Mouse (Mus musculus) liver, embryonic 16.5 days (tissue): Measurements from ENCODE around the gene Hist1h2ad. TPM values are rescaled to one million over a fixed set of nuclear protein-coding genes. Genes with fewer than 3 reads are reported as not detected.
A peak's percentile ranks its signal among the peaks of the same experiment; 100 is the strongest.
"Not testable (repeated sequence)": the region's sequence is repeated elsewhere in the genome, so short reads cannot be mapped to it uniquely, and the experiment has no call there.

Source experiments
- ATAC-seq: fragments of 200-750 bp; cut with Nextera tagmentation; 2 replicates; pipeline ENCODE4 v1.8.0; 2017; ENCODE audit warnings: low read depth, mild to moderate bottlenecking, moderate number of reproducible peaks, moderate library complexity
- H3K27ac ChIP-seq: fragments of 300-500 bp; sonication (generic); 2 replicates; pipeline ENCODE4 v1.5.1; 2014; ENCODE audit warnings: mild to moderate bottlenecking, low read length
- H3K27me3 ChIP-seq: fragments of 300-500 bp; sonication (generic); 2 replicates; pipeline ENCODE4 v1.6.1; 2014; ENCODE audit warnings: low read depth, low read length, mixed read lengths; ENCODE audit not compliant: control insufficient read depth, insufficient read depth
- H3K36me3 ChIP-seq: fragments of 300-500 bp; sonication (generic); 2 replicates; pipeline ENCODE4 v1.6.1; 2014; ENCODE audit warnings: mild to moderate bottlenecking; ENCODE audit not compliant: control insufficient read depth, insufficient read depth
- H3K4me1 ChIP-seq: fragments of 300-500 bp; sonication (generic); 2 replicates; pipeline ENCODE4 v1.6.1; 2014; ENCODE audit warnings: low read depth, low read length, mixed read lengths; ENCODE audit not compliant: control insufficient read depth
- H3K4me2 ChIP-seq: fragments of 300-500 bp; sonication (generic); 2 replicates; pipeline ENCODE4 v1.6.1; 2014; ENCODE audit warnings: low read depth, low read length, mixed read lengths
- H3K4me3 ChIP-seq: fragments of 300-500 bp; sonication (generic); 2 replicates; pipeline ENCODE4 v1.5.1; 2014; ENCODE audit warnings: low read depth, mild to moderate bottlenecking, low read length
- H3K9ac ChIP-seq: fragments of 300-500 bp; sonication (generic); 2 replicates; pipeline ENCODE4 v1.6.1; 2014; ENCODE audit warnings: low read depth, low read length
- H3K9me3 ChIP-seq: fragments of 300-500 bp; sonication (generic); replicated peaks from 2 replicates; pipeline ENCODE4 v1.6.1; 2016; ENCODE audit warnings: low read length; ENCODE audit not compliant: control insufficient read depth
- WGBS: fragments of 180-500 bp; shearing (Covaris S2); extraction: QIAGEN DNeasy Blood & Tissue Kit; methylation state at CpG from one replicate; pipeline ENCODE4 v1.1.7; 2014; ENCODE audit not compliant: insufficient replicate concordance; 5-methylcytosine and 5-hydroxymethylcytosine counted together
- polyA plus RNA-seq: library from polyadenylated mRNA; unstranded; fragments of >200 nt; fragmentation: Nextera tagmentation; extraction: Ambion mirVana; gene quantifications from 2 replicates; pipeline ENCODE4 v1.2.1, GENCODE M21; 2015

Gene Hist1h2ad
- polyA plus RNA-seq, 1 experiment from 2014 or later = 3.8 TPM

DNA sequence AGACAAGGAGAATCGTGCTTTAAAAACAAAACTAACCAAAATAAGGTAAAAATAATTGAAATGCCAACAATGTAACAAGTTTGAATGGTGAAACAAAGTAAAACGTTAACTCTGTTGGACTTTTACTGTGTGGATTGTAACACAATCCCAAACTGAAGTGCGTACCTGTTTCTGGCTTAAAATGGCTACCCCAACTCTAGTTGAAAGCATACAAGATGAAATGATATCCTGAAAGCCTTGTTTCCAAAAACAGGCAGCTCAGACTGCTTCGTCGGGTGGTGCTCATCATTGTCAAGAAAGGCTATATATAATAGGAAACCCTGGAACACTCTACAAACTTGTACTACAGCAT, 12.7 kb upstream of the Hist1h2ad start:
- H3K27me3 ChIP-seq, ATAC-seq, H3K9ac ChIP-seq, H3K9me3 ChIP-seq, H3K36me3 ChIP-seq: not testable (repeated sequence)
- Histone ChIP-seq H3K4me3 (peak overlapping the region; percentile 60), H3K27ac (peak overlapping the region; percentile 98), H3K4me2 (peak overlapping the region; percentile 81), H3K4me1 (peaks cover 30% of the 10 kb centered on the region)
- 0% methylated on average over 2 of the region's 5 CpGs for WGBS

DNA sequence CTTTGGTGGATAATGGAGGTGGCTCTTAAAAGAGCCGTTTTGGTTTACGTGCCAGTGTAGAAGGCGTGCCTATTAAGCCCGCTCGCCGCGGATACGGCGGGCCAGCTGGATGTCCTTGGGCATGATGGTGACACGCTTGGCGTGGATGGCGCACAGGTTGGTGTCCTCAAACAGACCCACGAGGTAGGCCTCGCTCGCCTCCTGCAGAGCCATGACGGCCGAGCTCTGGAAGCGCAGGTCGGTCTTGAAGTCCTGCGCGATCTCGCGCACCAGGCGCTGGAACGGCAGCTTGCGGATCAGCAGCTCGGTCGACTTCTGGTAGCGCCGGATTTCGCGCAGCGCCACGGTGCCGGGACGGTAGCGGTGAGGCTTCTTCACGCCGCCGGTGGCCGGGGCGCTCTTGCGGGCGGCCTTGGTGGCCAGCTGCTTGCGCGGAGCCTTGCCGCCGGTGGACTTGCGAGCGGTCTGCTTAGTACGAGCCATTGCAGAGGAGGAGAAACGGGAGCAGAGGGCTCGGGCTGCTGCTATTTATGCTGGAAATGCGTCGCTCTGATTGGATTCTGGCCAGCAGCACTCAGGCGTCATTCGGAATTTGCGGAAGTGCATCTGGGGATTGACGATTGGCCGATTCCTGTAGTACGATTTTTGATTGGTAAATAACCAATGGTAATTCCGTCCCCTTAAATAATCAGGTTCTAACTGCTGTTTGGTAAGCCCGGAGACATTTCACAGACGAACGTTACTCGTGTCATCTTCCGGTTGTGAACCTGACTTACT, 12.1 kb upstream of the Hist1h2ad start, which contains the start of gene Hist1h3e:
Hist1h3e (minus strand) TSS at position 487 of the 777 bp plus-strand sequence.
- not testable (repeated sequence) for H3K27me3 ChIP-seq, H3K9me3 ChIP-seq, H3K36me3 ChIP-seq
- peak within 1 kb of the TSS; percentile 71 for H3K9ac ChIP-seq
- peaks cover 27% of the 10 kb centered on the region for H3K4me1 ChIP-seq
- peak within 1 kb of the TSS; percentile 60 for H3K4me3 ChIP-seq
- peak within 1 kb of the TSS; percentile 81 for H3K4me2 ChIP-seq
- under 1% methylated on average over 42 of the region's 67 CpGs for WGBS
- peak; percentile 93 for ATAC-seq
- H3K27ac ChIP-seq = peak within 1 kb of the TSS; percentile 98

DNA sequence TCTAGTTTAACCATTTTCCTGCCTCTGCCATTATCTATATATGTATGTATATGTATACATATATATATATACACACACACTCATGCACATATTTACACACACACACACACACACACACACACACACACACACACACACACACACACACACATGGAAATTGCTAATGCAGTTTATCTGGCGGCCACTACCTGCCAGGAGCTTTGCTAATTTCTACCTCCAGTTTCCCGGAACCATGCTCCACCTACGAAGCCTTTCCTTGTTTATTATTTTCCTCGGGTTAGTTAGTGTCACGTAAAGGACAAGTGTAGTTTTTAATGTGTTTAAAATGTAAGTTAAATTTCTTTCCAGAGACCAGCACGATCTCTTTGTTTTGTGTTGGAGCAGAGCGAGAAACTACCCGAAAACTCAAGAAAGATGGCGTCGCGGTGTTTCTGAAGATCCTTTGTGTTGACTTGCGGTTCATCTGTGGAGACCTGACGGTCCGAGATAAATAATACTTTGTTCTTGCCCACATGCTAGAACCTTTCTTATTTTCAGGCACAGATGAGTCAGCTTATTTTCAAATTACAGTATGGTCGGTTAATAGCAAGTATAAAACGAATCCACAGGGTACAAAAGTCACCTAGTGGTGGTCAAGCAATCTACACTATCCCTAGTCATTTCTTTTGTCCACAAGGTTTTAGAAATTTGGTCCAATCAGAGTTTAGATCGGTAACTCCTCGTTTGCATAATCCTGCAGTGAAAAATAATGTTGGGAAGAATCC, 11.3 kb upstream of the Hist1h2ad start:
- Histone ChIP-seq H3K36me3 (no peaks in the 10 kb centered on the region), H3K4me2 (peak overlapping the region; percentile 81), H3K4me3 (peak overlapping the region; percentile 60), H3K9ac (peak overlapping the region; percentile 71), H3K27ac (peak overlapping the region; percentile 98), H3K4me1 (peaks cover 27% of the 10 kb centered on the region), H3K27me3 (no peaks in the 10 kb centered on the region), H3K9me3 (no peaks in the 10 kb centered on the region)
- WGBS = 2% methylated on average over 18 of the region's 18 CpGs
- ATAC-seq = no peak

DNA sequence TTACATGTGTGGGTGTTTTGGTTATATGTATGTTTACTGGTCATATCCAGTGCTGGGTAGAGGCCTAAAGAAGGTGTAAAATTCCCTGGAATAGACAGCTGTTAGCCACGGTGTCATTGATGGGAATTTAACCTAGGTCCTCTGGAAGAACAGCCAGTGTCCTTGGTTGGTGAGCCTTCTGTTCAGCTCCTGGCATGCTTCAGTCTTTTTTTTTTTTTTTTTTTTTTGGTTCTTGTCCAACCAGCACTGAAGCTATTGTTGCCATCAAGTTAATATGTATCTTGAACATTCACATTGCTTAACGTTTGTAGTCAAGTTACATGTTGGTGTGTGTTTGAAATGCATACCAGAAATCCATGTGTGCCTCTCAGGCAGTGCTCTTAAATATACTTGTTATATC, 9.7 kb upstream of the Hist1h2ad start:
- ATAC-seq = no peak
- H3K9ac ChIP-seq = no peak overlapping the region

DNA sequence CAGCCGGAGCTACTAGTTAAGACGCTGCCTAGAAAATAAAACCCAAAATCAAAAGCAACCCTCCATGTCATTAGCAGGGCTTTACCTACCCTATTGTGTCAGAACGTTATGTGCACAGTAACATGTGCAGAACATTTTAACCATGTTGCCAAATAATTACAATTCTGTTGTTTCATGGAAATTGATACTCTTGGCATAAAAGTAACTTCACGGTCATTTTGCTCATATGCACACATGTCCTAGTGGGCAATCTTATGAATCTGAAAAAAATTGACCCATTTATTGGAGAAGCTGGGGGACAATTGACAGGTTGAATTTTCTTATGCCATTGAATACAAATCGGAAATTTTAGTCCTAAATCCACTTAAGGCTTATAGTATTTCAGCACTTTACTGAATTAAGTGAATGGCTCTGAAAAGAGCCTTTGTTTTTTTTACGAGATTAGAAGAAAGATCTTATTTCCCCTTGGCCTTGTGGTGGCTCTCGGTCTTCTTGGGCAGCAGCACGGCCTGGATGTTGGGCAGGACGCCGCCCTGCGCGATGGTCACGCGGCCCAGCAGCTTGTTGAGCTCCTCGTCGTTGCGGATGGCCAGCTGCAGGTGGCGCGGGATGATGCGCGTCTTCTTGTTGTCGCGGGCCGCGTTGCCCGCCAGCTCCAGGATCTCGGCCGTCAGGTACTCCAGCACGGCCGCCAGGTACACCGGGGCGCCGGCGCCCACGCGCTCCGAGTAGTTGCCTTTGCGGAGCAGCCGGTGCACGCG, 3.7 kb upstream of the Hist1h2ad start:
- peak overlapping the region; percentile 63 for H3K4me3 ChIP-seq
- ATAC-seq, H3K27me3 ChIP-seq, H3K9me3 ChIP-seq, H3K36me3 ChIP-seq: not testable (repeated sequence)
- WGBS = 2% methylated on average over 18 of the region's 41 CpGs
- peak overlapping the region; percentile 65 for H3K4me2 ChIP-seq
- peak overlapping the region; percentile 70 for H3K9ac ChIP-seq
- peak overlapping the region; percentile 98 for H3K27ac ChIP-seq
- H3K4me1 ChIP-seq = peaks cover 10% of the 10 kb centered on the region

More for the DNA sequence above, 9.7 kb upstream of the Hist1h2ad start:
- H3K9me3 ChIP-seq = no peaks in the 10 kb centered on the region
- H3K4me1 ChIP-seq = peaks cover 28% of the 10 kb centered on the region
- 81% methylated on average over 2 of the region's 2 CpGs for WGBS
- H3K27ac ChIP-seq = no peak overlapping the region
- H3K36me3 ChIP-seq = no peaks in the 10 kb centered on the region
- H3K4me2 ChIP-seq = no peak overlapping the region
- no peaks in the 10 kb centered on the region for H3K27me3 ChIP-seq
- H3K4me3 ChIP-seq = no peak overlapping the region

DNA sequence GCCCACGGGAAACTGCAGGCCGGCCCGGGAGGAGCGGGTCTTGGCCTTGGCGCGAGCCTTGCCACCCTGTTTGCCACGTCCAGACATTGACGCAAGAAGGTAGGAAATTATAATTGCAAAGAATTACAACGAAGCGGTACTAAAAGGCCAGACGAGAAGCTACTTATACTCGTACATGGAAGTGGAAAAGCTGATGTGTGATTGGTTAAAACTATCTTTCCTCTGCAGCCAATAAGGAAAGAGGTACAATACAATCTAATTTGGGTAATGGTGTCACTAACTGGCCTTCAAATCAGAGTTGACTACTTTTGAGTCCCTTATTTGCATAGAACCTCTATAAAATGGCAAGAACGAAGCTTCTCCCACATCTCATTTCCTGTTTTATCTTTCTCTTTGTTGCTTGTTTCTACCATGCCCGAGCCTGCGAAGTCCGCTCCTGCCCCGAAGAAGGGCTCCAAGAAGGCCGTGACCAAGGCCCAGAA, 3.1 kb upstream of the Hist1h2ad start, which contains the start of the genes Hist1h2ae and Hist1h2bg:
Hist1h2ae (minus strand) TSS at position 199 of the 482 bp plus-strand sequence.
Hist1h2bg (plus strand) TSS at position 375 of the 482 bp plus-strand sequence.
- H3K27ac ChIP-seq = peak within 1 kb of the TSS; percentile 98
- H3K27me3 ChIP-seq = no peaks in the 10 kb centered on the region
- peaks cover 7% of the 10 kb centered on the region for H3K4me1 ChIP-seq
- under 1% methylated on average over 18 of the region's 18 CpGs for WGBS
- H3K4me2 ChIP-seq = peak within 1 kb of the TSS; percentile 79
- ATAC-seq = peak; percentile 75
- H3K9ac ChIP-seq = peak within 1 kb of the TSS; percentile 73
- peak within 1 kb of the TSS; percentile 63 for H3K4me3 ChIP-seq
- H3K9me3 ChIP-seq = no peaks in the 10 kb centered on the region
- no peaks in the 10 kb centered on the region for H3K36me3 ChIP-seq

DNA sequence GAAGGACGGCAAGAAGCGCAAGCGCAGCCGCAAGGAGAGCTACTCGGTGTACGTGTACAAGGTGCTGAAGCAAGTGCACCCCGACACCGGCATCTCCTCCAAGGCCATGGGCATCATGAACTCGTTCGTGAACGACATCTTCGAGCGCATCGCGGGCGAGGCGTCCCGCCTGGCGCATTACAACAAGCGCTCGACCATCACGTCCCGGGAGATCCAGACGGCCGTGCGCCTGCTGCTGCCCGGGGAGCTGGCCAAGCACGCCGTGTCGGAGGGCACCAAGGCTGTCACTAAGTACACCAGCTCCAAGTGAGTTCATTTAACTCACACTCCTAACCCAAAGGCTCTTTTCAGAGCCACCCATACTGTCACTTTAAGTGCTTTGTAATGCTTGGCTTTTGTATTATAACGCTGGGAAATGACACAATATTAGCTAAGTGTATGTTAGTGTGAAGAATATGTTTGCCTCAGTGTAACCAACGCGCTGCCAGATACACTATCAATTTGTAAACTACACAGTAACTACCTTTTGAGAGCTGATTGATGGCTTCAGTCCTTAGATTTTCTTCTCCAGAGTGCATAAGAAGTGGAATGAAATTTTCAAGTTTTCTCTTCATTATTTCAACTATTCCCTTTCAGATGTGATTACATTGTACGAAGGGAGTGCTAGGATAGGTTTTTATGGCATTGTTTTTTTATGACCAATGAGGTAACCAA, 2.5 kb upstream of the Hist1h2ad start:
- H3K4me1 ChIP-seq, H3K27me3 ChIP-seq, H3K36me3 ChIP-seq, H3K9me3 ChIP-seq: not testable (repeated sequence)
- H3K27ac ChIP-seq = peak overlapping the region; percentile 98
- WGBS = 0% methylated on average over 9 of the region's 34 CpGs
- ATAC-seq = peak; percentile 0; the same call in 1 of the 2 replicates
- peak overlapping the region; percentile 79 for H3K4me2 ChIP-seq
- peak overlapping the region; percentile 73 for H3K9ac ChIP-seq
- H3K4me3 ChIP-seq = peak overlapping the region; percentile 63
